ENCODE assay signal across 8 mouse cellular contexts in genomic region chr4:130573351-130574047, GRCm38 (mm10). TPM values are rescaled to one million over a fixed set of nuclear protein-coding genes. Genes with fewer than 3 reads are reported as not detected.
DNase-seq lines count a peak whose midpoint lies in the region; TF ChIP-seq lines count a peak whose summit lies in the region.

No protein-coding gene starts in this region.

- peaks cover 6% of the 10 kb centered on the region; the same call in 1 of the 2 replicates for H3K4me1 ChIP-seq in kidney, adult 2 months (ENCODE audit: control insufficient read depth, insufficient read depth, low read length)
- H3K4me1 ChIP-seq in ES-E14 (ENCODE audit: control insufficient read depth in 2 of 2, insufficient read depth in 2 of 2, low read length in 2 of 2, poor library complexity in 1 of 2): peaks cover 0 to 11% of the 10 kb centered on the region in 2 experiments; a peak in 1 of 4 replicates
- peaks cover 64% of the 10 kb centered on the region for H3K4me1 ChIP-seq in hindbrain, embryonic 10.5 days (replicated peaks)

- no peak overlapping the region for H3K27ac ChIP-seq in kidney, adult 2 months (ENCODE audit: insufficient read depth, low read depth, low read length)
- no peak overlapping the region for H3K27ac ChIP-seq in ES-E14 (ENCODE audit: insufficient read depth, low read depth, low read length, poor library complexity, severe bottlenecking)
- peak overlapping the region; percentile 98 for H3K27ac ChIP-seq in hindbrain, embryonic 10.5 days

- no peak for DNase-seq in kidney, adult 2 months
- DNase-seq in kidney, adult 8-10 months: no peak
- DNase-seq in ES-E14 (ENCODE audit: low read depth, low spot score): no peak
- DNase-seq in cerebellum, postnatal 14 days: peak; percentile 65 to 76
- peak; percentile 54 for DNase-seq in hindbrain, embryonic 10.5 days (ENCODE audit: low spot score)
- DNase-seq in lung, postnatal 14 days: peak; percentile 7
- DNase-seq in testis, postnatal 14 days (ENCODE audit: low spot score): peak; percentile 29
- DNase-seq in spleen, postnatal 10 days (ENCODE audit: low spot score in 2 of 2): no peak

- H3K36me3 ChIP-seq in kidney, adult 2 months (ENCODE audit: control insufficient read depth, insufficient read depth, low read length): no peaks in the 10 kb centered on the region
- no peaks in the 10 kb centered on the region for H3K36me3 ChIP-seq in ES-E14 (ENCODE audit: control insufficient read depth, insufficient read depth, low read length, poor library complexity, severe bottlenecking)
- no peaks in the 10 kb centered on the region for H3K36me3 ChIP-seq in hindbrain, embryonic 10.5 days

- no peak for TF ChIP-seq CTCF in kidney, adult 2 months (conservative IDR thresholded peaks at IDR 0.05; ENCODE audit: insufficient read depth, insufficient read length, low read depth, low read length)

- no peak for TF ChIP-seq POLR2A in kidney, adult 2 months (IDR thresholded peaks at IDR 0.05; ENCODE audit: low read depth, low read length)

- H3K9me3 ChIP-seq in ES-E14 (ENCODE audit: control insufficient read depth, insufficient read depth, low read depth, low read length): no peaks in the 10 kb centered on the region
- no peaks in the 10 kb centered on the region for H3K9me3 ChIP-seq in hindbrain, embryonic 10.5 days

- H3K27me3 ChIP-seq in kidney, adult 2 months (replicated peaks; ENCODE audit: control insufficient read depth, insufficient read depth, low read length): no peaks in the 10 kb centered on the region
- H3K27me3 ChIP-seq in hindbrain, embryonic 10.5 days (ENCODE audit: insufficient read depth, poor library complexity, severe bottlenecking): peaks cover 16% of the 10 kb centered on the region

- peak overlapping the region; percentile 69 for H3K9ac ChIP-seq in ES-E14 (ENCODE audit: insufficient read depth, low read depth, low read length, poor library complexity, severe bottlenecking)

- WGBS in kidney, adult 2 months: under 1% methylated on average over 73 of the region's 76 CpGs
- WGBS in hindbrain, embryonic 10.5 days: under 1% methylated on average over 63 of the region's 76 CpGs

- in situ Hi-C loops in ES-E14 (cut with MboI; ENCODE audit: low sequenced_read_pairs in 2 of 2, unreplicated experiment in 2 of 2): no loop called here

- peak overlapping the region; percentile 33 for H3K4me3 ChIP-seq in kidney, adult 2 months (ENCODE audit: insufficient read depth, low read depth, low read length)
- peak overlapping the region; percentile 82 to 98 for H3K4me3 ChIP-seq in ES-E14 (ENCODE audit: insufficient read depth in 1 of 2, low read depth in 1 of 2, low read length in 2 of 2, poor library complexity in 1 of 2, severe bottlenecking in 1 of 2)
- peak overlapping the region; percentile 95 for H3K4me3 ChIP-seq in hindbrain, embryonic 10.5 days

TF ChIP-seq in ES-E14, 5 proteins besides CTCF, POLR2A, EP300 and RAD21:
- TF ChIP-seq CHD2 (IDR thresholded peaks at IDR 0.05; ENCODE audit: low read depth, low read length): no peak
- TF ChIP-seq MAFK (IDR thresholded peaks at IDR 0.05; ENCODE audit: insufficient read depth, low read depth, low read length): no peak
- TF ChIP-seq ZC3H11A (IDR thresholded peaks at IDR 0.05; ENCODE audit: borderline replicate concordance, low read depth, low read length): no peak
- no peak for TF ChIP-seq HCFC1 (IDR thresholded peaks at IDR 0.05; ENCODE audit: borderline replicate concordance, insufficient read depth, low read length)
- TF ChIP-seq ZNF384 (IDR thresholded peaks at IDR 0.05; ENCODE audit: low read depth, low read length): no peak
TF ChIP-seq in ES-E14: peak in this region for 0.

RNA-seq across cellular contexts. Expression of gene Nkain1, which starts 0.5 kb away (rescaled TPM):
- polyA plus RNA-seq in kidney, adult 2 months (2012; rRNA removed): 25.7 and 29.3 TPM in 2 replicates
- total RNA-seq in ES-E14 (2012; rRNA removed): 19.6 and 20.1 TPM in 2 replicates
- polyA plus RNA-seq in hindbrain, embryonic 10.5 days (2016; fragmentation: Nextera tagmentation; extraction: Ambion mirVana): 5.9 and 14.4 TPM in 2 replicates

Comparison
In these comparisons a context has a peak if more than half of its experiments do, and no peak if none do; other contexts are left out.
1. DNase-seq: peak in cerebellum, postnatal 14 days (2 of 2), hindbrain, embryonic 10.5 days (single experiment), lung, postnatal 14 days (single experiment) and testis, postnatal 14 days (single experiment); none in kidney, adult 2 months (single experiment), kidney, adult 8-10 months (0 of 2), ES-E14 (single experiment) and spleen, postnatal 10 days (0 of 2).
2. H3K4me3 ChIP-seq: peak in every context shown above with its lines; median percentile 95 in hindbrain, embryonic 10.5 days; 90 in ES-E14; 33 in kidney, adult 2 months.